Mouse (Mus musculus) MEL (cell line): ENCODE data around the gene Iqsec1.

ENCODE experiments used
- CTCF ChIP-seq, 3 experiments: IDR thresholded peaks in 2 of 3; conservative IDR thresholded peaks in 1 of 3; 2 replicates each; pipeline ENCODE4 v1.5.1; 2011 to 2012; ENCODE audit warnings: low read length in 3 of 3, low read depth in 2 of 3, mild to moderate bottlenecking in 2 of 3, improper control_type of control experiment in 1 of 3, inconsistent platforms in 1 of 3, mixed read lengths in 1 of 3, moderate library complexity in 1 of 3; ENCODE audit not compliant: control insufficient read depth in 1 of 3, insufficient read depth in 1 of 3, poor library complexity in 1 of 3, severe bottlenecking in 1 of 3
- GATA1 ChIP-seq: IDR thresholded peaks from 2 replicates; pipeline ENCODE4 v1.6.1; 2011; ENCODE audit warnings: low read depth, low read length, improper control_type of control experiment
- JUND ChIP-seq: IDR thresholded peaks from 2 replicates; pipeline ENCODE4 v1.6.1; 2011; ENCODE audit warnings: low read depth, mild to moderate bottlenecking, improper control_type of control experiment, low read length
- KAT2A ChIP-seq: conservative IDR thresholded peaks from 2 replicates; pipeline ENCODE4 v1.6.1; 2012; ENCODE audit warnings: low read depth, low read length, improper control_type of control experiment, inconsistent platforms
- MAZ ChIP-seq: IDR thresholded peaks from 2 replicates; pipeline ENCODE4 v1.6.1; 2012; ENCODE audit warnings: low read depth, mild to moderate bottlenecking, inconsistent platforms, low read length, improper control_type of control experiment
- MEF2A ChIP-seq: IDR thresholded peaks from 2 replicates; pipeline ENCODE4 v1.6.1; 2014; ENCODE audit warnings: low read depth, mild to moderate bottlenecking, inconsistent platforms, low read length, improper control_type of control experiment; ENCODE audit not compliant: poor library complexity, insufficient replicate concordance, severe bottlenecking; ENCODE audit errors: extremely low read depth
- NRF1 ChIP-seq: IDR thresholded peaks from 2 replicates; pipeline ENCODE4 v1.6.1; 2014; ENCODE audit warnings: low read depth, mild to moderate bottlenecking, inconsistent platforms, low read length, improper control_type of control experiment, moderate library complexity; ENCODE audit not compliant: poor library complexity, insufficient read depth, severe bottlenecking
- POLR2A ChIP-seq, 2 experiments: IDR thresholded peaks; 2 replicates each; pipeline ENCODE4 v1.6.1; 2011 to 2012; ENCODE audit warnings: low read length in 2 of 2, mild to moderate bottlenecking in 2 of 2, control low read depth in 1 of 2, improper control_type of control experiment in 1 of 2, low read depth in 1 of 2, moderate library complexity in 1 of 2; ENCODE audit not compliant: control insufficient read depth in 1 of 2, insufficient read depth in 1 of 2, poor library complexity in 1 of 2
- SIN3A ChIP-seq: IDR thresholded peaks from 2 replicates; pipeline ENCODE4 v1.6.1; 2012; ENCODE audit warnings: low read length, improper control_type of control experiment, inconsistent platforms
- ZMIZ1 ChIP-seq: IDR thresholded peaks from 2 replicates; pipeline ENCODE4 v1.6.1; 2012; ENCODE audit warnings: low read depth, mild to moderate bottlenecking, inconsistent platforms, low read length, improper control_type of control experiment, moderate library complexity

DNA sequence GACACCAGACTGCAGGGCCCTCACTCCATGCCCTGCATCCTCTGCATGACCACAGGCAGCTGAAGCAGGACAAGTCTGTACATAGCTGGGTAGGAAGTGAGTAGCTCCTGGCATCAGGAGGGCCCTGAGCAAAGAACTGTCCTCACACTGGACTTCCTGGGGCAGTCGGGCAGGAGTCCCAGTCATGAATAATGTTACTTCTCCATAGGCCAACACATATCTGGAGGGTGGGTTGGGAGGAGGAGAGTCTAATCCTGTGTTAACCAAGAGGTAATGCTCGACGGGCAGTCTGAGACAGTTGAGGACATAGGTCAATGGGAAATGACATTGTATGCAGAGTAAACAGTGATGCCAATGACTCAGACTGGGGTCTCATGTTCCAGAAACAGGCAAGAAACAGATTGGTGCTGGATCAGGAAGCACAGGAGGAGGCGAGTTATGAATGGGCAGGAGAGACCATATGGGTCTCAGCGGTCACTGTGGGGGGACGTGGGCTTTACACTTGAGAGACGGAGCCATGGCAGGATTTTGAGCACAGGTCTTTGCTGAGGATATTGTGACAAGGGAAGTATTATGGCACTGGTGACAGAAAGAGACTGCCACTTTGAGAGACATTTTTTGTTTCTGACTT is 28.2 kb upstream of the Iqsec1 start:
- TF ChIP-seq ZMIZ1 (no peak), NRF1 (no peak), SIN3A (no peak), MEF2A (no peak), POLR2A (IDR thresholded peaks at IDR 0.05; ENCODE audit: control insufficient read depth in 1 of 2, insufficient read depth in 1 of 2, low read depth in 1 of 2, low read length in 2 of 2, poor library complexity in 1 of 2) (no peak), GATA1 (no peak), JUND (no peak), MAZ (no peak), KAT2A (no peak), CTCF (IDR thresholded peaks at IDR 0.05 in 2 of 3, conservative IDR thresholded peaks at IDR 0.05 in 1 of 3; ENCODE audit: control insufficient read depth in 1 of 3, insufficient read depth in 1 of 3, low read depth in 2 of 3, low read length in 3 of 3, poor library complexity in 1 of 3, severe bottlenecking in 1 of 3) (no peak)
